Mouse (Mus musculus) MEL (cell line): Measurements from ENCODE around the gene Plekha5. TPM values are rescaled to one million over a fixed set of nuclear protein-coding genes. Genes with fewer than 3 reads are reported as not detected.
A peak's percentile ranks its signal among the peaks of the same experiment; 100 is the strongest.
"Not testable (repeated sequence)": the region's sequence is repeated elsewhere in the genome, so short reads cannot be mapped to it uniquely, and the experiment has no call there.

Experiments
- DNase-seq: peaks from one replicate; pipeline ENCODE4 v3.0.0; 2011; ENCODE audit warnings: low read depth, low spot score
- H3K27ac ChIP-seq: 2 replicates; pipeline ENCODE4 v1.5.1; 2012; ENCODE audit warnings: low read depth, mild to moderate bottlenecking, control low read depth, low read length, moderate library complexity; ENCODE audit not compliant: control insufficient read depth
- H3K27me3 ChIP-seq, 2 experiments: fragments of 150-350 bp in 1 of 2; sonication (generic) in 1 of 2; 2 replicates each; pipeline ENCODE4 v1.6.1; 2012; ENCODE audit warnings: low read length in 2 of 2, mild to moderate bottlenecking in 2 of 2, improper control_type of control experiment in 1 of 2, moderate library complexity in 1 of 2; ENCODE audit not compliant: insufficient read depth in 2 of 2, control insufficient read depth in 1 of 2
- H3K36me3 ChIP-seq, 2 experiments: 2 replicates each; pipeline ENCODE4 v1.6.1; 2012 to 2014; ENCODE audit warnings: low read length in 2 of 2, improper control_type of control experiment in 1 of 2, inconsistent platforms in 1 of 2, mild to moderate bottlenecking in 1 of 2; ENCODE audit not compliant: insufficient read depth in 2 of 2, control insufficient read depth in 1 of 2
- H3K4me1 ChIP-seq, 2 experiments: fragments of 150-350 bp in 1 of 2; sonication (generic) in 1 of 2; 2 replicates each; pipeline ENCODE4 v1.6.1; 2012; ENCODE audit warnings: low read length in 2 of 2, improper control_type of control experiment in 1 of 2, mild to moderate bottlenecking in 1 of 2; ENCODE audit not compliant: insufficient read depth in 2 of 2, control insufficient read depth in 1 of 2
- H3K4me3 ChIP-seq, 2 experiments: fragments of 150-350 bp in 1 of 2; sonication (generic) in 1 of 2; 2 replicates each; pipeline ENCODE4 v1.5.1; 2012; ENCODE audit warnings: low read depth in 2 of 2, low read length in 2 of 2, mild to moderate bottlenecking in 2 of 2, moderate library complexity in 2 of 2, control low read depth in 1 of 2, improper control_type of control experiment in 1 of 2; ENCODE audit not compliant: control insufficient read depth in 1 of 2, insufficient read depth in 1 of 2
- H3K79me2 ChIP-seq: 2 replicates; pipeline ENCODE4 v1.6.1; 2012; ENCODE audit warnings: mild to moderate bottlenecking, low read length, moderate library complexity; ENCODE audit not compliant: control insufficient read depth, poor library complexity, insufficient read depth
- H3K9ac ChIP-seq: 2 replicates; pipeline ENCODE4 v1.6.1; 2012; ENCODE audit warnings: low read depth, mild to moderate bottlenecking, control low read depth, low read length, moderate library complexity; ENCODE audit not compliant: control insufficient read depth, poor library complexity, severe bottlenecking
- H3K9me3 ChIP-seq: fragments of 150-350 bp; sonication (generic); replicated peaks from 2 replicates; pipeline ENCODE4 v1.6.1; 2012; ENCODE audit warnings: mild to moderate bottlenecking, low read length, improper control_type of control experiment, moderate library complexity; ENCODE audit not compliant: insufficient read depth
- CHD1 ChIP-seq: IDR thresholded peaks from 2 replicates; pipeline ENCODE4 v1.6.1; 2012; ENCODE audit warnings: low read depth, mild to moderate bottlenecking, inconsistent platforms, low read length, improper control_type of control experiment
- CHD2 ChIP-seq: IDR thresholded peaks from 2 replicates; pipeline ENCODE4 v1.6.1; 2011; ENCODE audit warnings: low read length, improper control_type of control experiment
- CTCF ChIP-seq, 3 experiments: IDR thresholded peaks in 2 of 3; conservative IDR thresholded peaks in 1 of 3; 2 replicates each; pipeline ENCODE4 v1.5.1; 2011 to 2012; ENCODE audit warnings: low read length in 3 of 3, low read depth in 2 of 3, mild to moderate bottlenecking in 2 of 3, improper control_type of control experiment in 1 of 3, inconsistent platforms in 1 of 3, mixed read lengths in 1 of 3, moderate library complexity in 1 of 3; ENCODE audit not compliant: control insufficient read depth in 1 of 3, insufficient read depth in 1 of 3, poor library complexity in 1 of 3, severe bottlenecking in 1 of 3
- ELF1 ChIP-seq: IDR thresholded peaks from 2 replicates; pipeline ENCODE4 v1.6.1; 2014; ENCODE audit warnings: low read depth, mild to moderate bottlenecking, inconsistent platforms, low read length, improper control_type of control experiment, moderate library complexity
- EP300 ChIP-seq, 2 experiments: IDR thresholded peaks; 2 replicates each; pipeline ENCODE4 v1.6.1; 2011; ENCODE audit warnings: improper control_type of control experiment in 2 of 2, low read length in 2 of 2, low read depth in 1 of 2, mild to moderate bottlenecking in 1 of 2
- ETS1 ChIP-seq: IDR thresholded peaks from 2 replicates; pipeline ENCODE4 v1.6.1; 2012; ENCODE audit warnings: low read depth, mild to moderate bottlenecking, inconsistent platforms, low read length, improper control_type of control experiment, moderate library complexity
- GATA1 ChIP-seq: IDR thresholded peaks from 2 replicates; pipeline ENCODE4 v1.6.1; 2011; ENCODE audit warnings: low read depth, low read length, improper control_type of control experiment
- HCFC1 ChIP-seq: IDR thresholded peaks from 2 replicates; pipeline ENCODE4 v1.6.1; 2012; ENCODE audit warnings: low read depth, mild to moderate bottlenecking, inconsistent platforms, low read length, improper control_type of control experiment, moderate library complexity
- NELFE ChIP-seq: IDR thresholded peaks from 2 replicates; pipeline ENCODE4 v1.6.1; 2011; ENCODE audit warnings: low read depth, low read length, improper control_type of control experiment
- NRF1 ChIP-seq: IDR thresholded peaks from 2 replicates; pipeline ENCODE4 v1.6.1; 2014; ENCODE audit warnings: low read depth, mild to moderate bottlenecking, inconsistent platforms, low read length, improper control_type of control experiment, moderate library complexity; ENCODE audit not compliant: poor library complexity, insufficient read depth, severe bottlenecking
- RAD21 ChIP-seq: IDR thresholded peaks from 2 replicates; pipeline ENCODE4 v1.6.1; 2011; ENCODE audit warnings: mild to moderate bottlenecking, low read depth, low read length, improper control_type of control experiment
- SIN3A ChIP-seq: IDR thresholded peaks from 2 replicates; pipeline ENCODE4 v1.6.1; 2012; ENCODE audit warnings: low read length, improper control_type of control experiment, inconsistent platforms
- USF1 ChIP-seq: IDR thresholded peaks from 2 replicates; pipeline ENCODE4 v1.6.1; 2014; ENCODE audit warnings: low read depth, mild to moderate bottlenecking, inconsistent platforms, low read length, improper control_type of control experiment, moderate library complexity
- ZNF384 ChIP-seq: IDR thresholded peaks from 2 replicates; pipeline ENCODE4 v1.6.1; 2012; ENCODE audit warnings: low read depth, mild to moderate bottlenecking, inconsistent platforms, low read length, improper control_type of control experiment
- polyA plus RNA-seq, 2 experiments: library from polyadenylated mRNA; stranded (reverse) in 1 of 2; unstranded in 1 of 2; fragments of >175 nt in 1 of 2; fragments of >200 nt in 1 of 2; gene quantifications; 2 replicates each; pipeline versions ENCODE4 v1.2.1 to v1.2.4; 2012; ENCODE audit warnings: low replicate concordance in 2 of 2, low read depth in 1 of 2; ENCODE audit not compliant: insufficient read length in 2 of 2, insufficient read depth in 1 of 2, missing spikeins in 1 of 2
- total RNA-seq: library from RNA; depleted of rRNA; stranded (reverse); fragments of 300-350 nt; gene quantifications from 2 replicates; pipeline ENCODE4 v1.2.3, GENCODE M21; 2012

The Plekha5 gene
- total and polyA plus RNA-seq, 3 experiments: 0.24 to 0.35 TPM; not detected in 1

GRCm38 (mm10) chr6:140593420-140594170 lies 169.7 kb downstream of the Plekha5 start:
- Histone ChIP-seq H3K27me3 (no peaks in the 10 kb centered on the region), H3K79me2 (no peaks in the 10 kb centered on the region), H3K9ac (no peak overlapping the region), H3K36me3 (no peaks in the 10 kb centered on the region; a peak in 1 of 4 replicates), H3K4me1 (0 out of 4 replicates have a peak, but pooled peaks cover 0 to 4% of the 10 kb centered on the region in 2 experiments), H3K9me3 (no peaks in the 10 kb centered on the region), H3K4me3 (no peak overlapping the region), H3K27ac (no peak overlapping the region)
- TF ChIP-seq ZNF384: no peak
- no peak for DNase-seq

GRCm38 (mm10) chr6:140595551-140595950 lies 171.7 kb downstream of the Plekha5 start:
- H3K9me3 ChIP-seq, DNase-seq, H3K4me3 ChIP-seq, H3K9ac ChIP-seq, H3K27ac ChIP-seq, H3K4me1 ChIP-seq, H3K27me3 ChIP-seq, H3K36me3 ChIP-seq, H3K79me2 ChIP-seq: not testable (repeated sequence)

- Histone ChIP-seq H3K4me3 (no peak overlapping the region), H3K9me3 (no peaks in the 10 kb centered on the region), H3K27me3 (no peaks in the 10 kb centered on the region), H3K9ac (no peak overlapping the region), H3K36me3 (no peaks in the 10 kb centered on the region; a peak in 1 of 4 replicates), H3K27ac (no peak overlapping the region), H3K4me1 (0 out of 4 replicates have a peak, but pooled peaks cover 0 to 4% of the 10 kb centered on the region in 2 experiments), H3K79me2 (no peaks in the 10 kb centered on the region)
- TF ChIP-seq NELFE: no peak
- no peak for TF ChIP-seq HCFC1
- TF ChIP-seq CHD2: no peak
- DNase-seq: no peak
These were observed 173.8 kb downstream of the Plekha5 start for GRCm38 (mm10) chr6:140597381-140598329.

- peak; percentile 23 for DNase-seq
- Histone ChIP-seq H3K79me2 (no peaks in the 10 kb centered on the region), H3K9ac (0 out of 2 replicates have a peak overlapping the region, but pooled peaks have one; percentile 7), H3K4me3 (peak overlapping the region in 1 of 2 experiments; percentile 46; a peak in 2 of 4 replicates), H3K36me3 (no peaks in the 10 kb centered on the region; a peak in 1 of 4 replicates), H3K27ac (no peak overlapping the region; the same call in 1 of the 2 replicates), H3K27me3 (no peaks in the 10 kb centered on the region), H3K9me3 (no peaks in the 10 kb centered on the region), H3K4me1 (0 out of 4 replicates have a peak, but pooled peaks cover 0 to 4% of the 10 kb centered on the region in 2 experiments)
- TF ChIP-seq GATA1 (peak; percentile 26; the same call in 1 of the 2 replicates), SIN3A (no peak), EP300 (IDR thresholded peaks at IDR 0.05; ENCODE audit: low read depth in 1 of 2, low read length in 2 of 2) (no peak), ZNF384 (no peak), NRF1 (no peak), ELF1 (no peak), USF1 (peak; percentile 48; the same call in 1 of the 2 replicates), CHD1 (no peak), ETS1 (peak; percentile 52), RAD21 (no peak), HCFC1 (0 out of 2 replicates have a peak, but pooled peaks have one; percentile 23), CTCF (IDR thresholded peaks at IDR 0.05 in 2 of 3, conservative IDR thresholded peaks at IDR 0.05 in 1 of 3; ENCODE audit: control insufficient read depth in 1 of 3, insufficient read depth in 1 of 3, low read depth in 2 of 3, low read length in 3 of 3, poor library complexity in 1 of 3, severe bottlenecking in 1 of 3) (no peak)
These were observed 174.7 kb downstream of the Plekha5 start for GRCm38 (mm10) chr6:140598516-140598915.
